Mouse (Mus musculus): ENCODE data around the gene Pigu. TPM values are rescaled to one million over a fixed set of nuclear protein-coding genes. Genes with fewer than 3 reads are reported as not detected.

The Pigu gene
- polyA plus RNA-seq, 1 experiment from 2014 or later, result 65.0 TPM

DNA sequence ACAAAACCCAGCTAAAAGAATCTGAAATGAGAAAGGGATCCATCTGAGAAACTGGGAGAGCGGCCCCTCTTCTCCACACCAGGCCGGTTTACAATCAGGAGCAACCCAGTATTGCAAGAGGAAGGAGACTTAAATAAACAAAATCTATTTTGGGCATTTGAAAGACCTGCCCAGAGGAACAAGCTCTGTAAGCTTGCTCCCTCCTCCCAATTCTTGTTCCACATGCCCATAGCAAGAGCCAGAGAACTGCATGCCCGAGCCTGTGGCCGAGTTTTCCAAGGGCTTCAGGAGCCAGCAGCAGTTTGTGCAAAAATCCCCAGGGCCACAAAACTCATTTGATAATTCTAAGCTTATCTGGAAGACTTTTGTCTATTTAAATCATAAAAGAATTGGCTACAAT lies 57.7 kb downstream of the Pigu start:
- Histone ChIP-seq H3K9ac (replicated peaks; ENCODE audit: low read length) (no peak overlapping the region), H3K36me3 (ENCODE audit: insufficient read depth, low read length) (peaks cover 40% of the 10 kb centered on the region), H3K27me3 (ENCODE audit: insufficient read depth, low read length) (no peaks in the 10 kb centered on the region), H3K4me1 (ENCODE audit: insufficient read depth, low read length) (no peaks in the 10 kb centered on the region), H3K9me3 (ENCODE audit: low read length) (no peaks in the 10 kb centered on the region), H3K4me3 (ENCODE audit: low read length) (no peak overlapping the region), H3K27ac (ENCODE audit: low read length) (no peak overlapping the region), H3K4me2 (replicated peaks; ENCODE audit: low read depth, low read length) (no peak overlapping the region)
- WGBS, result 91% methylated on average over 4 of the region's 4 CpGs
- ATAC-seq (ENCODE audit: low FRiP score, low TSS enrichment), result no peak

DNA sequence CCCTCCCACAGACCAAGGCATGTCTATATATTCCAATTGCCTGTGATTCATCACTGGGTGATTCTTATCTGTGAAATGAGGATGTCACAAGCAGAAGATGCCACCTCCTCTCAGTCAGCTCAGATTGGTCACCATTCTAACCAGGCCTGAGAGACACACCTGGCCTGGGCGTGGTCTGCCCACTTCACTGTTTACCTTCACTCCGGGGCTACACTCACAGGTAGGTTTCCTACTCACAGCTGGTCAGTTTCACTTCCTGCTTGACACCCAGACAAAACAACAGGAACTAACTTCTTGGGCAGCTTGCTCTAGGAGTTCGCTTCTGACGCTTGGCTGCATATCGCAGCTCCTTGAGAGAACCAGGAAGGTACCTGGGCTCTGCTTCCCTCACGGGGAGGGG lies 61.8 kb downstream of the Pigu start:
- Histone ChIP-seq H3K4me2 (replicated peaks; ENCODE audit: low read depth, low read length) (no peak overlapping the region), H3K27me3 (ENCODE audit: insufficient read depth, low read length) (no peaks in the 10 kb centered on the region), H3K4me3 (ENCODE audit: low read length) (no peak overlapping the region), H3K4me1 (ENCODE audit: insufficient read depth, low read length) (no peaks in the 10 kb centered on the region), H3K9ac (replicated peaks; ENCODE audit: low read length) (no peak overlapping the region), H3K27ac (ENCODE audit: low read length) (no peak overlapping the region), H3K9me3 (ENCODE audit: low read length) (no peaks in the 10 kb centered on the region), H3K36me3 (ENCODE audit: insufficient read depth, low read length) (peaks cover 56% of the 10 kb centered on the region)
- ATAC-seq (ENCODE audit: low FRiP score, low TSS enrichment), result no peak
- 93% methylated on average over 6 of the region's 6 CpGs for WGBS

DNA sequence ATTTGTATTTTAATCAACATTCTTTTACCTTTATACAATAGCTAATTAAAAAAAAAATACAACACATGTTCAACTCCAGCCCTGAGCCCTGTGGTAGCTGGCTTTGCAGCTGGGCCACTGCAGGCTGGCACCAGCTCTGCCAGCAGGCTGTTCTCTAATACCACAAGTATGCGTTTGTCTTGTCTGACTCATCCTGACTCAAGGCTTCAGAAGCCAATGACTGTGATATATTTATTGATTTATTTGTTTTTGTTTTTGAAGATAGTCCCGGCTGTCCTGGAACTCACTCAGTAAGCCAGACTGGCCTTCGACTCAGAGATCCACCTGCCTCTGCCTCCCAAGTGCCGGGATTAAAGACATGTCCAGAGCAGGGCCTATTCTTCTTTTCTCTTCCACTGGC lies 63.3 kb downstream of the Pigu start:
- WGBS, result 89% methylated on average over 4 of the region's 4 CpGs
- no peak for ATAC-seq (ENCODE audit: low FRiP score, low TSS enrichment)
- peaks cover 53% of the 10 kb centered on the region for H3K36me3 ChIP-seq (ENCODE audit: insufficient read depth, low read length)

DNA sequence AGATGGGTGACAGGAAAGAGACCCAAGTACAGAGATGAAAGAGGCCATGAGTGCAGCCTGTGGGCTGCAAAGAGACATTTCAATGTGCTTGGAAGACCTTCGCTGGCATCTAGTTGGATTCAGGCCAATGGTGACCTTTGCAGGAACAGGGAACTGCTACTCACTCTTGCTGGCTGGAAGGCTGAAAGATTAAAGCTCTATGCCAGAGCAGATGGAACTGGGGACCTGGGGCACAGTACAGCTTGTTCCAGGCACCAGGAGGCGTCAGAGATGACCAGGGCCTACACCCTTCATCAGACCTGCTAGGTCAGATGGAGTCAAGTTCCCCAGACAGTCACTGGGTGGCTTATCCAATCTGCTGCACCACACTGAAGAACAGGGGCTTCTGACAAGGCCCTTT lies 63.8 kb downstream of the Pigu start:
- H3K27me3 ChIP-seq (ENCODE audit: insufficient read depth, low read length), result no peaks in the 10 kb centered on the region
- WGBS, result 85% methylated on average over 2 of the region's 2 CpGs
- H3K4me1 ChIP-seq (ENCODE audit: insufficient read depth, low read length), result no peaks in the 10 kb centered on the region
- H3K9ac ChIP-seq (replicated peaks; ENCODE audit: low read length), result no peak overlapping the region
- H3K27ac ChIP-seq (ENCODE audit: low read length), result no peak overlapping the region
- H3K36me3 ChIP-seq (ENCODE audit: insufficient read depth, low read length), result peaks cover 47% of the 10 kb centered on the region
- H3K9me3 ChIP-seq (ENCODE audit: low read length), result no peaks in the 10 kb centered on the region
- no peak overlapping the region for H3K4me3 ChIP-seq (ENCODE audit: low read length)
- no peak overlapping the region for H3K4me2 ChIP-seq (replicated peaks; ENCODE audit: low read depth, low read length)
- ATAC-seq (ENCODE audit: low FRiP score, low TSS enrichment), result no peak

More for the DNA sequence above, 63.3 kb downstream of the Pigu start:
- H3K27me3 ChIP-seq (ENCODE audit: insufficient read depth, low read length), result no peaks in the 10 kb centered on the region
- H3K4me2 ChIP-seq (replicated peaks; ENCODE audit: low read depth, low read length), result no peak overlapping the region
- H3K4me1 ChIP-seq (ENCODE audit: insufficient read depth, low read length), result no peaks in the 10 kb centered on the region
- no peak overlapping the region for H3K9ac ChIP-seq (replicated peaks; ENCODE audit: low read length)
- no peaks in the 10 kb centered on the region for H3K9me3 ChIP-seq (ENCODE audit: low read length)
- no peak overlapping the region for H3K27ac ChIP-seq (ENCODE audit: low read length)
- H3K4me3 ChIP-seq (ENCODE audit: low read length), result no peak overlapping the region

DNA sequence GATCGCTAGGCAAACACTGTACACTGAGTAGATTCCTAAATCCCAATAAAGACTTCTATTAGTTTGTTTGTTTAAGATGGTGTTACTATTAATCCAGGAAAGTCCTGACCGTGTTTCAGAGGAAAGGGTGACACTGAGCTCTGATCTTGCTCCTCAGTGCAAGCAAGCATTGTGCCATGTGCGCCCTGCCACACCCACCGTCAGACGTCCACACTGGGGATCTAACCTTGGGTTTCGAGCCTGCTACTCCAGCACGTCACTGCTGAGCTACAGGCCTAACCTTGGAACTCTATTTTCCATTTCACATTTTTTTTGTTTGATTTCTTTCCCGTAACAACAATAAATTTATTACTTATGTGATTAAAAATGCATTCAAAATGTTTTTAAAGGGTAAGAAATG lies 67.2 kb downstream of the Pigu start:
- Histone ChIP-seq H3K4me1 (ENCODE audit: insufficient read depth, low read length) (no peaks in the 10 kb centered on the region), H3K36me3 (ENCODE audit: insufficient read depth, low read length) (peaks cover 16% of the 10 kb centered on the region; the same call in 1 of the 2 replicates), H3K27ac (ENCODE audit: low read length) (no peak overlapping the region), H3K27me3 (ENCODE audit: insufficient read depth, low read length) (no peaks in the 10 kb centered on the region), H3K9me3 (ENCODE audit: low read length) (no peaks in the 10 kb centered on the region), H3K9ac (replicated peaks; ENCODE audit: low read length) (no peak overlapping the region), H3K4me3 (ENCODE audit: low read length) (no peak overlapping the region), H3K4me2 (replicated peaks; ENCODE audit: low read depth, low read length) (no peak overlapping the region)
- 88% methylated on average over 8 of the region's 8 CpGs for WGBS
- no peak for ATAC-seq (ENCODE audit: low FRiP score, low TSS enrichment)

DNA sequence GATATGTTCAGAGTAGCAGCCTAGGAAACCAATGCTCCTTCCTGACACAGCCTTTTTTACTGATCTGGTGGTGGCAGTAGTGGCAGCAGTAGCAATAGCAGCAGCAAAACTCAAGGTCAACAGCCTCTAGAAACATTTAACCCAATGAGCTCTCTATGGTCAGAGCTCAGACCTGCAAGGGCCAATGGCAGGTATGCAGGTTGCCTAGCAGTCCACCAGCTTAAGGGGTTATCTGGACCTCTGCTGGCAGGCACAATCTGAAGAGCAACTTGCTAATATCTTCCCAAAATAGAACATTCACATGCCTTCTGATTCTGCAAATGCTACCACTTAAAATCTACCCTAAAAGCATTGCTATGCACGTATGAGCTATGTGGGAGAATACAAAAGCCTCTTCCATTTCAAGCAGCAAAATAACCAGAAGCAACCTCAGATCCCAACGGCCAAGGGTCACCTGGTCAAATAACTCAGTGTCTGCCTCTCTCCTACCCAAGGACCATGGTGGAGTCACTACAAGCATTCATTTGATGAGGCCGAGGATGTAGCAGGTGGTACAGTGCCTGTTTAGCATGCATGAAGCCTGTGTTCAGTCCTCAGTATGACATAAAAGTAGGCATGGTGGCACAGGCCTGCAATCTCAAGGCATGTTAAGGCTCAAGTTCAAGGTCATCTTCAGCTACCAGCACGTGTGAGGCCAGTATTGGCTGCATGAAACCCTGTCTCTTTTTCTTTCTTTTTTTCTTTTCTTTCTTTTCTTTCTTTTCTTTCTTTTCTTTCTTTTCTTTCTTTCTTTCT lies 69.6 kb downstream of the Pigu start:
- WGBS, result 87% methylated on average over 4 of the region's 4 CpGs
- Histone ChIP-seq H3K36me3 (ENCODE audit: insufficient read depth, low read length) (peaks cover 11% of the 10 kb centered on the region), H3K4me2 (replicated peaks; ENCODE audit: low read depth, low read length) (no peak overlapping the region), H3K9me3 (ENCODE audit: low read length) (no peaks in the 10 kb centered on the region), H3K27me3 (ENCODE audit: insufficient read depth, low read length) (no peaks in the 10 kb centered on the region), H3K9ac (replicated peaks; ENCODE audit: low read length) (no peak overlapping the region), H3K27ac (ENCODE audit: low read length) (no peak overlapping the region), H3K4me3 (ENCODE audit: low read length) (no peak overlapping the region), H3K4me1 (ENCODE audit: insufficient read depth, low read length) (no peaks in the 10 kb centered on the region)
- ATAC-seq (ENCODE audit: low FRiP score, low TSS enrichment), result no peak

DNA sequence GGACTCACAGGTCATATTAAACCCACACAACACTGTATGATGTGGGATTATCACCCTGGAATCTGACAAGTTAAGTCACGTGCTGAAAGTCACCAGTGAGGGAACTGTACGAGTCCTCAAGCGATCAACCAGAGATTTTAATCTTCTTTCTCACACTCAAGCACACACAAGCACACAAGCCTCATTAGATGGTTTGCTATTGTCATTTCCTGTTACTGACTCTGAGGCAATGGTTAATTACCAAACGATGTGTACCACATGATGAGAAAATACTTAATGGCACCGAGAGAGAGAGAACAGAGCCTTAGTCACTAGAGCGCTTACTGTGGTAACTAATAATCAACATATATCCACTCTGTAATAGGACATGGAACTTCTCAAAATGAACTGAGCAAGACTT lies 71.5 kb downstream of the Pigu start:
- Histone ChIP-seq H3K27me3 (ENCODE audit: insufficient read depth, low read length) (no peaks in the 10 kb centered on the region), H3K4me2 (replicated peaks; ENCODE audit: low read depth, low read length) (no peak overlapping the region), H3K27ac (ENCODE audit: low read length) (no peak overlapping the region), H3K4me1 (ENCODE audit: insufficient read depth, low read length) (no peaks in the 10 kb centered on the region), H3K9ac (replicated peaks; ENCODE audit: low read length) (no peak overlapping the region), H3K9me3 (ENCODE audit: low read length) (no peaks in the 10 kb centered on the region), H3K36me3 (ENCODE audit: insufficient read depth, low read length) (peaks cover 3% of the 10 kb centered on the region), H3K4me3 (ENCODE audit: low read length) (no peak overlapping the region)
- ATAC-seq (ENCODE audit: low FRiP score, low TSS enrichment), result no peak
- 73% methylated on average over 6 of the region's 6 CpGs for WGBS

DNA sequence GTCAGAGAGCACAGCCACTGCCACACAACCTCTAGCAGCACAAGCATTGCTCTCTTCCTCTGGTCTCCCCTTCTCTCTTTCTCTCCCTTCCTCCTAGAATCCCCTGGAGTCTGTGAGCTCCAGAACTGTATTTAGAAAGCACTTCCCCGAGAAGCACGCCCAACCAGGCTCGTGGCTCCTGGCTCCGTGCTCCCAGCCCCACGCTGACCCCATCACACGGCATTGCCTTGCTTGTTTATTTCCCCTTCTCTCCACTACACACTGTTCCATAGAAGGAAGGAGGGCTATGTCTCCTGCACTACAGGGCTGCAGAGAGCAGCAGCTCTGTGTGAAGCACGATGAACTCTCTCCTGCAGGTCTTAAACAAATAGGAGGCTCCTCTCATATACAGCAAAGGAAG lies 72.6 kb downstream of the Pigu start:
- ATAC-seq (ENCODE audit: low FRiP score, low TSS enrichment), result no peak
- Histone ChIP-seq H3K27ac (ENCODE audit: low read length) (no peak overlapping the region), H3K4me2 (replicated peaks; ENCODE audit: low read depth, low read length) (no peak overlapping the region), H3K27me3 (ENCODE audit: insufficient read depth, low read length) (no peaks in the 10 kb centered on the region), H3K4me3 (ENCODE audit: low read length) (no peak overlapping the region), H3K9ac (replicated peaks; ENCODE audit: low read length) (no peak overlapping the region), H3K36me3 (ENCODE audit: insufficient read depth, low read length) (peaks cover 3% of the 10 kb centered on the region), H3K4me1 (ENCODE audit: insufficient read depth, low read length) (no peaks in the 10 kb centered on the region), H3K9me3 (ENCODE audit: low read length) (no peaks in the 10 kb centered on the region)
- 78% methylated on average over 7 of the region's 7 CpGs for WGBS

DNA sequence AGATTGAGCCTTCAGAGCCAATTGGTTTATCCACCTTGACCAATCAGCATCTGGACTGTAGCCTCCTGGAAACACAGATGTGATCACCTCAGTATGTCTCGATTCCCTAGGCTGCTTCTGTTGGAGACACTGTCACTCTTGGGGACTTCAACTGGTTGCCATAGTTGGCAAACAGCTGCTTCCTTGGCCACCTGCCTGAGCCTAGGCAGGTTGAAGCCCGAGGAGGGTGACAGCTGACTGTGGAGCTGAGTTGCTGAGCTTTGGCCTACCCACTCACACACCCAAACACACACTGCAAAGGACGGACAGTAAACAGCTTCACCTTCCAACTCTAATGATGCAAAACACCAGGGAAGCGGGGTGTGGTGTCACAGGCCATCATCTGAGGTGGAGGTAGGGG lies 73.4 kb downstream of the Pigu start:
- H3K9me3 ChIP-seq (ENCODE audit: low read length), result no peaks in the 10 kb centered on the region
- 89% methylated on average over 4 of the region's 4 CpGs for WGBS

DNA sequence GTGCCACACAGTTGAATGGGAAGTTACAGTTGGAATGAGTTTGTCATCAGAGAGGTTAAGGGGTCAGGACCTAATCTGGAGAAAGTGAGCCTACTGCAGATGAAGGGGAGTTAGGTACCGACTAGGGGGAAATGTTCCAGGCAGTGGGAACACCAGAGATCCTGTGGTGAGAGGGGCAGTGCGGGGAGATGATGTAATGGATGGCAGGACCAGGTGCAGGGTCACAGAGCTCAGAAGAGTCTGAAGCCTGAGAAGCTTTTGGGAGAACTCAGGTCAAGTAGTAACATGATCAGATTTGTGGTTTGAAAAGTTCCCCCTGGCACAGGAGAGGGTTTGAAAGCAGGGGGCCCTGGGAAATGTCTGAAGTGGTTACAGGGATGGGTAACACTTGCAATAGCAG lies 77.1 kb downstream of the Pigu start:
- H3K27ac ChIP-seq (ENCODE audit: low read length), result no peak overlapping the region
- 48% methylated on average over 2 of the region's 2 CpGs for WGBS
- H3K4me2 ChIP-seq (replicated peaks; ENCODE audit: low read depth, low read length), result no peak overlapping the region
- H3K9ac ChIP-seq (replicated peaks; ENCODE audit: low read length), result no peak overlapping the region
- H3K4me1 ChIP-seq (ENCODE audit: insufficient read depth, low read length), result peaks cover 10% of the 10 kb centered on the region
- no peaks in the 10 kb centered on the region for H3K9me3 ChIP-seq (ENCODE audit: low read length)
- H3K27me3 ChIP-seq (ENCODE audit: insufficient read depth, low read length), result no peaks in the 10 kb centered on the region
- ATAC-seq (ENCODE audit: low FRiP score, low TSS enrichment), result no peak
- H3K4me3 ChIP-seq (ENCODE audit: low read length), result no peak overlapping the region
- peaks cover 7% of the 10 kb centered on the region for H3K36me3 ChIP-seq (ENCODE audit: insufficient read depth, low read length)

More for the DNA sequence above, 73.4 kb downstream of the Pigu start:
- H3K27ac ChIP-seq (ENCODE audit: low read length), result no peak overlapping the region
- H3K9ac ChIP-seq (replicated peaks; ENCODE audit: low read length), result no peak overlapping the region
- no peaks in the 10 kb centered on the region for H3K4me1 ChIP-seq (ENCODE audit: insufficient read depth, low read length)
- H3K36me3 ChIP-seq (ENCODE audit: insufficient read depth, low read length), result peaks cover 3% of the 10 kb centered on the region
- H3K4me2 ChIP-seq (replicated peaks; ENCODE audit: low read depth, low read length), result no peak overlapping the region
- ATAC-seq (ENCODE audit: low FRiP score, low TSS enrichment), result no peak
- no peak overlapping the region for H3K4me3 ChIP-seq (ENCODE audit: low read length)
- H3K27me3 ChIP-seq (ENCODE audit: insufficient read depth, low read length), result no peaks in the 10 kb centered on the region
